Mouse (Mus musculus): ENCODE data around the gene Podn.

Gene Podn

GRCm38 (mm10) chr4:108007532-108008103 is 88.6 kb downstream of the Podn start:
- no peak for DNase-seq (ENCODE audit: extremely low spot score)

GRCm38 (mm10) chr4:108005328-108005727 is 90.9 kb downstream of the Podn start:
- DNase-seq (ENCODE audit: extremely low spot score) = no peak

- DNase-seq (ENCODE audit: extremely low spot score) = no peak
These were observed 96.9 kb downstream of the Podn start for GRCm38 (mm10) chr4:107999380-107999779.

GRCm38 (mm10) chr4:107998641-107999332 is 97.5 kb downstream of the Podn start:
- no peak for DNase-seq (ENCODE audit: extremely low spot score)

GRCm38 (mm10) chr4:107996418-107996986 is 99.7 kb downstream of the Podn start:
- DNase-seq (ENCODE audit: extremely low spot score) = no peak

GRCm38 (mm10) chr4:107995727-107996126 is 100.5 kb downstream of the Podn start:
- DNase-seq (ENCODE audit: extremely low spot score) = no peak

- no peak for DNase-seq (ENCODE audit: extremely low spot score)
These were observed 101.2 kb downstream of the Podn start for GRCm38 (mm10) chr4:107995011-107995410.

GRCm38 (mm10) chr4:107991879-107992278 is 104.4 kb downstream of the Podn start:
- no peak for DNase-seq (ENCODE audit: extremely low spot score)

- no peak for DNase-seq (ENCODE audit: extremely low spot score)
These were observed 105.4 kb downstream of the Podn start for GRCm38 (mm10) chr4:107990818-107991217.

GRCm38 (mm10) chr4:107988931-107989330 is 107.3 kb downstream of the Podn start:
- DNase-seq (ENCODE audit: extremely low spot score) = no peak

- DNase-seq (ENCODE audit: extremely low spot score) = no peak
These were observed 109.7 kb downstream of the Podn start for GRCm38 (mm10) chr4:107986386-107987168.

- no peak for DNase-seq (ENCODE audit: extremely low spot score)
These were observed 110.4 kb downstream of the Podn start for GRCm38 (mm10) chr4:107985812-107986211.

- peak; percentile 10 for DNase-seq (ENCODE audit: extremely low spot score)
These were observed 111.8 kb downstream of the Podn start for GRCm38 (mm10) chr4:107984282-107984981.

- DNase-seq (ENCODE audit: extremely low spot score) = no peak
These were observed 112.5 kb downstream of the Podn start for GRCm38 (mm10) chr4:107983717-107984116.

- no peak for DNase-seq (ENCODE audit: extremely low spot score)
These were observed 116.1 kb downstream of the Podn start for GRCm38 (mm10) chr4:107980002-107980600.

GRCm38 (mm10) chr4:107979530-107979929 is 116.7 kb downstream of the Podn start:
- peak; percentile 32 for DNase-seq (ENCODE audit: extremely low spot score)

- DNase-seq (ENCODE audit: extremely low spot score) = no peak
These were observed 118.7 kb downstream of the Podn start for GRCm38 (mm10) chr4:107977593-107977992.

- DNase-seq (ENCODE audit: extremely low spot score) = no peak
These were observed 121.2 kb downstream of the Podn start for GRCm38 (mm10) chr4:107975004-107975403.

- no peak for DNase-seq (ENCODE audit: extremely low spot score)
These were observed 121.7 kb downstream of the Podn start for GRCm38 (mm10) chr4:107974527-107974926.

- DNase-seq (ENCODE audit: extremely low spot score) = no peak
These were observed 125.1 kb downstream of the Podn start for GRCm38 (mm10) chr4:107971162-107971561.

GRCm38 (mm10) chr4:107969781-107970180 is 126.5 kb downstream of the Podn start:
- no peak for DNase-seq (ENCODE audit: extremely low spot score)

Data from embryo, embryonic 9.5 days (tissue).